Mouse (Mus musculus): Measurements from ENCODE around the gene 1700028K03Rik. TPM values are rescaled to one million over a fixed set of nuclear protein-coding genes. Genes with fewer than 3 reads are reported as not detected.

1700028K03Rik gene
- polyA plus RNA-seq, 1 experiment = not detected

- H3K27ac ChIP-seq (ENCODE audit: insufficient read depth, low read depth, low read length) = no peak overlapping the region
- no peaks in the 10 kb centered on the region for H3K4me1 ChIP-seq (ENCODE audit: control insufficient read depth, insufficient read depth, low read length)
- TF ChIP-seq CTCF (IDR thresholded peaks at IDR 0.05; ENCODE audit: insufficient read depth, low read depth, low read length) (no peak), POLR2A (IDR thresholded peaks at IDR 0.05; ENCODE audit: insufficient read depth, low read depth, low read length) (no peak)
- WGBS = 90% methylated on average over 6 of the region's 6 CpGs
- H3K4me3 ChIP-seq (ENCODE audit: insufficient read depth, low read depth, low read length) = no peak overlapping the region
Observed at GRCm38 (mm10) chr5:107521386-107521785, 13.1 kb upstream of the 1700028K03Rik start.

- Histone ChIP-seq H3K4me1 (ENCODE audit: control insufficient read depth, insufficient read depth, low read length) (no peaks in the 10 kb centered on the region), H3K4me3 (ENCODE audit: insufficient read depth, low read depth, low read length) (no peak overlapping the region), H3K27ac (ENCODE audit: insufficient read depth, low read depth, low read length) (no peak overlapping the region)
- TF ChIP-seq POLR2A (IDR thresholded peaks at IDR 0.05; ENCODE audit: insufficient read depth, low read depth, low read length) (no peak), CTCF (IDR thresholded peaks at IDR 0.05; ENCODE audit: insufficient read depth, low read depth, low read length) (no peak)
- 75% methylated on average over 7 of the region's 7 CpGs for WGBS
Observed at GRCm38 (mm10) chr5:107521897-107522296, 12.6 kb upstream of the 1700028K03Rik start.

- TF ChIP-seq CTCF (IDR thresholded peaks at IDR 0.05; ENCODE audit: insufficient read depth, low read depth, low read length) (no peak), POLR2A (IDR thresholded peaks at IDR 0.05; ENCODE audit: insufficient read depth, low read depth, low read length) (no peak)
- Histone ChIP-seq H3K27ac (ENCODE audit: insufficient read depth, low read depth, low read length) (no peak overlapping the region), H3K4me3 (ENCODE audit: insufficient read depth, low read depth, low read length) (no peak overlapping the region), H3K4me1 (ENCODE audit: control insufficient read depth, insufficient read depth, low read length) (no peaks in the 10 kb centered on the region)
- WGBS = 81% methylated on average over 10 of the region's 10 CpGs
Observed at GRCm38 (mm10) chr5:107524281-107524680, 10.2 kb upstream of the 1700028K03Rik start.

- Histone ChIP-seq H3K27ac (ENCODE audit: insufficient read depth, low read depth, low read length) (no peak overlapping the region), H3K4me1 (ENCODE audit: control insufficient read depth, insufficient read depth, low read length) (no peaks in the 10 kb centered on the region), H3K4me3 (ENCODE audit: insufficient read depth, low read depth, low read length) (no peak overlapping the region)
- 94% methylated on average over 3 of the region's 3 CpGs for WGBS
- TF ChIP-seq CTCF (IDR thresholded peaks at IDR 0.05; ENCODE audit: insufficient read depth, low read depth, low read length) (no peak), POLR2A (IDR thresholded peaks at IDR 0.05; ENCODE audit: insufficient read depth, low read depth, low read length) (no peak)
Observed at GRCm38 (mm10) chr5:107528856-107529255, 5.7 kb upstream of the 1700028K03Rik start.

- TF ChIP-seq CTCF (IDR thresholded peaks at IDR 0.05; ENCODE audit: insufficient read depth, low read depth, low read length) (no peak), POLR2A (IDR thresholded peaks at IDR 0.05; ENCODE audit: insufficient read depth, low read depth, low read length) (no peak)
- Histone ChIP-seq H3K4me3 (ENCODE audit: insufficient read depth, low read depth, low read length) (no peak overlapping the region), H3K4me1 (ENCODE audit: control insufficient read depth, insufficient read depth, low read length) (no peaks in the 10 kb centered on the region), H3K27ac (ENCODE audit: insufficient read depth, low read depth, low read length) (no peak overlapping the region)
- 68% methylated on average over 2 of the region's 2 CpGs for WGBS
Observed at GRCm38 (mm10) chr5:107533590-107533989, 919 bp upstream of the 1700028K03Rik start.

GRCm38 (mm10) chr5:107541696-107542095 lies 7.2 kb downstream of the 1700028K03Rik start:
- TF ChIP-seq POLR2A (IDR thresholded peaks at IDR 0.05; ENCODE audit: insufficient read depth, low read depth, low read length) = no peak
- TF ChIP-seq CTCF (IDR thresholded peaks at IDR 0.05; ENCODE audit: insufficient read depth, low read depth, low read length) = no peak
- H3K27ac ChIP-seq (ENCODE audit: insufficient read depth, low read depth, low read length) = no peak overlapping the region
- 41% methylated on average over 7 of the region's 7 CpGs for WGBS
- peaks cover 3% of the 10 kb centered on the region for H3K4me1 ChIP-seq (ENCODE audit: control insufficient read depth, insufficient read depth, low read length)
- no peak overlapping the region for H3K4me3 ChIP-seq (ENCODE audit: insufficient read depth, low read depth, low read length)

- WGBS = 82% methylated on average over 4 of the region's 4 CpGs
- H3K4me3 ChIP-seq (ENCODE audit: insufficient read depth, low read depth, low read length) = no peak overlapping the region
- TF ChIP-seq POLR2A (IDR thresholded peaks at IDR 0.05; ENCODE audit: insufficient read depth, low read depth, low read length) (no peak), CTCF (IDR thresholded peaks at IDR 0.05; ENCODE audit: insufficient read depth, low read depth, low read length) (no peak)
- peaks cover 3% of the 10 kb centered on the region for H3K4me1 ChIP-seq (ENCODE audit: control insufficient read depth, insufficient read depth, low read length)
- no peak overlapping the region for H3K27ac ChIP-seq (ENCODE audit: insufficient read depth, low read depth, low read length)
Observed at GRCm38 (mm10) chr5:107545927-107546326, 11.4 kb downstream of the 1700028K03Rik start.

GRCm38 (mm10) chr5:107547955-107548354 lies 13.4 kb downstream of the 1700028K03Rik start:
- WGBS = 88% methylated on average over 3 of the region's 3 CpGs
- Histone ChIP-seq H3K27ac (ENCODE audit: insufficient read depth, low read depth, low read length) (no peak overlapping the region), H3K4me1 (ENCODE audit: control insufficient read depth, insufficient read depth, low read length) (no peaks in the 10 kb centered on the region), H3K4me3 (ENCODE audit: insufficient read depth, low read depth, low read length) (no peak overlapping the region)
- TF ChIP-seq POLR2A (IDR thresholded peaks at IDR 0.05; ENCODE audit: insufficient read depth, low read depth, low read length) = no peak

- no peaks in the 10 kb centered on the region for H3K4me1 ChIP-seq (ENCODE audit: control insufficient read depth, insufficient read depth, low read length)
- H3K27ac ChIP-seq (ENCODE audit: insufficient read depth, low read depth, low read length) = no peak overlapping the region
- no peak overlapping the region for H3K4me3 ChIP-seq (ENCODE audit: insufficient read depth, low read depth, low read length)
- TF ChIP-seq CTCF (IDR thresholded peaks at IDR 0.05; ENCODE audit: insufficient read depth, low read depth, low read length) (no peak), POLR2A (IDR thresholded peaks at IDR 0.05; ENCODE audit: insufficient read depth, low read depth, low read length) (no peak)
- WGBS = 89% methylated on average over 3 of the region's 3 CpGs
Observed at GRCm38 (mm10) chr5:107548444-107548843, 13.9 kb downstream of the 1700028K03Rik start.

GRCm38 (mm10) chr5:107554336-107554735 lies 19.8 kb downstream of the 1700028K03Rik start:
- H3K27ac ChIP-seq (ENCODE audit: insufficient read depth, low read depth, low read length) = no peak overlapping the region
- no peak overlapping the region for H3K4me3 ChIP-seq (ENCODE audit: insufficient read depth, low read depth, low read length)
- TF ChIP-seq POLR2A (IDR thresholded peaks at IDR 0.05; ENCODE audit: insufficient read depth, low read depth, low read length) (no peak), CTCF (IDR thresholded peaks at IDR 0.05; ENCODE audit: insufficient read depth, low read depth, low read length) (no peak)
- H3K4me1 ChIP-seq (ENCODE audit: control insufficient read depth, insufficient read depth, low read length) = no peaks in the 10 kb centered on the region
- 93% methylated on average over 5 of the region's 5 CpGs for WGBS
